Mouse (Mus musculus): ENCODE data around the gene Alk.

The Alk gene

GRCm38 (mm10) chr17:72395956-72396355 is 208.5 kb downstream of the Alk start:
- no peak for DNase-seq

GRCm38 (mm10) chr17:72368991-72369390 is 235.4 kb downstream of the Alk start:
- no peak for DNase-seq

GRCm38 (mm10) chr17:72362811-72363496 is 241.5 kb downstream of the Alk start:
- no peak for DNase-seq

- DNase-seq = no peak
Measured at GRCm38 (mm10) chr17:72361961-72362360, 242.5 kb downstream of the Alk start.

GRCm38 (mm10) chr17:72356759-72357302 is 247.6 kb downstream of the Alk start:
- no peak for DNase-seq

- no peak for DNase-seq
Measured at GRCm38 (mm10) chr17:72339437-72339836, 265.0 kb downstream of the Alk start.

GRCm38 (mm10) chr17:72332909-72333308 is 271.5 kb downstream of the Alk start:
- no peak for DNase-seq

- DNase-seq = no peak
Measured at GRCm38 (mm10) chr17:72325941-72326340, 278.5 kb downstream of the Alk start.

- DNase-seq = no peak
Measured at GRCm38 (mm10) chr17:72319576-72319975, 284.9 kb downstream of the Alk start.

- DNase-seq = no peak
Measured at GRCm38 (mm10) chr17:72299651-72300050, 304.8 kb downstream of the Alk start.

- DNase-seq = no peak
Measured at GRCm38 (mm10) chr17:72296349-72296748, 308.1 kb downstream of the Alk start.

GRCm38 (mm10) chr17:72293267-72293580 is 311.2 kb downstream of the Alk start:
- no peak for DNase-seq

- no peak for DNase-seq
Measured at GRCm38 (mm10) chr17:72292444-72293266, 311.8 kb downstream of the Alk start.

- no peak for DNase-seq
Measured at GRCm38 (mm10) chr17:72285961-72286360, 318.5 kb downstream of the Alk start.

GRCm38 (mm10) chr17:72278296-72278695 is 326.1 kb downstream of the Alk start:
- no peak for DNase-seq

GRCm38 (mm10) chr17:72276778-72277177 is 327.6 kb downstream of the Alk start:
- DNase-seq = no peak

- no peak for DNase-seq
Measured at GRCm38 (mm10) chr17:72275391-72275904, 329.0 kb downstream of the Alk start.

GRCm38 (mm10) chr17:72274205-72274604 is 330.2 kb downstream of the Alk start:
- DNase-seq = no peak

- DNase-seq = no peak
Measured at GRCm38 (mm10) chr17:72271640-72272039, 332.8 kb downstream of the Alk start.

GRCm38 (mm10) chr17:72268529-72268928 is 335.9 kb downstream of the Alk start:
- no peak for DNase-seq

- no peak for DNase-seq
Measured at GRCm38 (mm10) chr17:72265171-72266022, 339.0 kb downstream of the Alk start.

- no peak for DNase-seq
Measured at GRCm38 (mm10) chr17:72253411-72253810, 351.0 kb downstream of the Alk start.

GRCm38 (mm10) chr17:72251554-72251953 is 352.9 kb downstream of the Alk start:
- no peak for DNase-seq

All from right cerebral cortex, adult 18-20 months (tissue).